Mouse (Mus musculus) heart, adult 2 months (tissue): ENCODE measurements at regions not wholly inside any gene's neighbourhood (a gene's known extent, or its start where the extent isn't known, plus 50 kb on each side); places are given as distances from the start of the nearest gene placed in this dataset.
A peak's percentile ranks its signal among the peaks of the same experiment; 100 is the strongest.

Experiments
- DNase-seq, 2 experiments: peaks; one replicate each; pipeline ENCODE4 v3.0.0; 2021
- H3K27ac ChIP-seq: fragments of 200-600 bp; 2 replicates; pipeline ENCODE4 v1.8.1; 2022
- H3K27me3 ChIP-seq: fragments of 200-500 bp; 2 replicates; pipeline ENCODE4 v1.6.1; 2012; ENCODE audit warnings: mild to moderate bottlenecking, low read length, inconsistent platforms, mixed read lengths; ENCODE audit not compliant: control insufficient read depth, insufficient read depth
- H3K36me3 ChIP-seq: fragments of 200-500 bp; 2 replicates; pipeline ENCODE4 v1.6.1; 2012; ENCODE audit warnings: low read length, inconsistent platforms; ENCODE audit not compliant: control insufficient read depth, insufficient read depth
- H3K4me1 ChIP-seq: fragments of 200-500 bp; 2 replicates; pipeline ENCODE4 v1.6.1; 2011; ENCODE audit warnings: low read length; ENCODE audit not compliant: control insufficient read depth, insufficient read depth
- H3K4me3 ChIP-seq: fragments of 200-600 bp; 2 replicates; pipeline ENCODE4 v1.8.1; 2022
- H3K79me2 ChIP-seq: fragments of 200-500 bp; replicated peaks from 2 replicates; pipeline ENCODE4 v1.6.1; 2012; ENCODE audit warnings: mild to moderate bottlenecking, inconsistent platforms, low read length, moderate library complexity, mixed read lengths; ENCODE audit not compliant: control insufficient read depth, insufficient read depth
- H3K9ac ChIP-seq: fragments of 200-500 bp; 2 replicates; pipeline ENCODE4 v1.6.1; 2012; ENCODE audit warnings: low read depth, mild to moderate bottlenecking, control low read depth, inconsistent platforms, low read length, mixed read lengths
- CTCF ChIP-seq: fragments of 200-600 bp; IDR thresholded peaks from 2 replicates; pipeline ENCODE4 v1.8.1; 2022; ENCODE audit warnings: antibody characterized with exemption, mild to moderate bottlenecking, moderate library complexity
- EP300 ChIP-seq: fragments of 200-500 bp; IDR thresholded peaks from 2 replicates; pipeline ENCODE4 v1.6.1; 2011; ENCODE audit warnings: low read depth, low read length, control low read depth; ENCODE audit not compliant: insufficient read depth
- POLR2A ChIP-seq: fragments of 200-500 bp; IDR thresholded peaks from 2 replicates; pipeline ENCODE4 v1.6.1; 2011; ENCODE audit warnings: mild to moderate bottlenecking, low read depth, low read length, control low read depth; ENCODE audit not compliant: insufficient read depth
- WGBS: fragments of 180-500 bp; shearing (Covaris S2); methylation state at CpG from one replicate; pipeline ENCODE4 v1.1.7; 2018; 5-methylcytosine and 5-hydroxymethylcytosine counted together
- intact Hi-C: fragments of 180-260 bp; cut with DNase I; formaldehyde crosslinking; loops from one replicate; pipeline ENCODE4 v1.15.1; 2025

- Histone ChIP-seq H3K27ac (no peak overlapping the region), H3K27me3 (no peaks in the 10 kb centered on the region), H3K36me3 (no peaks in the 10 kb centered on the region), H3K9ac (no peak overlapping the region), H3K79me2 (no peaks in the 10 kb centered on the region), H3K4me3 (no peak overlapping the region), H3K4me1 (peaks cover 7% of the 10 kb centered on the region)
- TF ChIP-seq EP300, result no peak
- no peak for TF ChIP-seq CTCF
- TF ChIP-seq POLR2A, result no peak
- no peak for DNase-seq
- intact Hi-C loops, result loop anchor here (5.0 kb wide), 3 partner anchors 42 to 197 kb away; partner anchors contain the start of gene Zfp703
- 72% methylated on average over 13 of the region's 13 CpGs for WGBS
Observed at GRCm38 (mm10) chr8:26884350-26884749, 92.8 kb upstream of the Zfp703 start.

- DNase-seq, result no peak
- H3K4me1 ChIP-seq, result peaks cover 4% of the 10 kb centered on the region; the same call in 1 of the 2 replicates
- H3K36me3 ChIP-seq, result no peaks in the 10 kb centered on the region
- TF ChIP-seq CTCF, result no peak
- TF ChIP-seq POLR2A, result no peak
- TF ChIP-seq EP300, result no peak
- WGBS, result 58% methylated on average over 5 of the region's 5 CpGs
- intact Hi-C loops, result no loop called here
- H3K9ac ChIP-seq, result no peak overlapping the region
- H3K27me3 ChIP-seq, result no peaks in the 10 kb centered on the region
- no peak overlapping the region for H3K4me3 ChIP-seq
- no peak overlapping the region for H3K27ac ChIP-seq
- no peaks in the 10 kb centered on the region for H3K79me2 ChIP-seq
Observed at GRCm38 (mm10) chr8:26885365-26885764, 91.8 kb upstream of the Zfp703 start.

- Histone ChIP-seq H3K79me2 (no peaks in the 10 kb centered on the region), H3K4me1 (peaks cover 6% of the 10 kb centered on the region; the same call in 1 of the 2 replicates), H3K27me3 (no peaks in the 10 kb centered on the region), H3K4me3 (no peak overlapping the region), H3K27ac (no peak overlapping the region), H3K9ac (no peak overlapping the region), H3K36me3 (no peaks in the 10 kb centered on the region)
- 71% methylated on average over 13 of the region's 13 CpGs for WGBS
- DNase-seq, result peak in 1 of 2 experiments; percentile 26
- intact Hi-C loops, result no loop called here
- no peak for TF ChIP-seq EP300
- no peak for TF ChIP-seq POLR2A
- no peak for TF ChIP-seq CTCF
Observed at GRCm38 (mm10) chr8:26886783-26887486, 90.2 kb upstream of the Zfp703 start.

GRCm38 (mm10) chr8:26887551-26887950, 89.6 kb upstream of the Zfp703 start:
- 63% methylated on average over 5 of the region's 5 CpGs for WGBS
- Histone ChIP-seq H3K36me3 (no peaks in the 10 kb centered on the region), H3K4me3 (no peak overlapping the region), H3K27ac (no peak overlapping the region), H3K9ac (no peak overlapping the region), H3K27me3 (no peaks in the 10 kb centered on the region), H3K79me2 (no peaks in the 10 kb centered on the region), H3K4me1 (peaks cover 6% of the 10 kb centered on the region; the same call in 1 of the 2 replicates)
- TF ChIP-seq EP300, result no peak
- TF ChIP-seq POLR2A, result no peak
- no peak for TF ChIP-seq CTCF
- intact Hi-C loops, result no loop called here
- DNase-seq, result no peak

- no peak for DNase-seq
- Histone ChIP-seq H3K4me1 (peaks cover 6% of the 10 kb centered on the region; the same call in 1 of the 2 replicates), H3K27me3 (no peaks in the 10 kb centered on the region), H3K27ac (no peak overlapping the region), H3K9ac (no peak overlapping the region), H3K36me3 (no peaks in the 10 kb centered on the region), H3K79me2 (no peaks in the 10 kb centered on the region), H3K4me3 (no peak overlapping the region)
- no peak for TF ChIP-seq EP300
- no peak for TF ChIP-seq CTCF
- no peak for TF ChIP-seq POLR2A
- 66% methylated on average over 3 of the region's 3 CpGs for WGBS
- intact Hi-C loops, result no loop called here
Observed at GRCm38 (mm10) chr8:26888050-26888449, 89.1 kb upstream of the Zfp703 start.

GRCm38 (mm10) chr8:26891881-26892280, 85.2 kb upstream of the Zfp703 start:
- peak; percentile 72 to 82 for DNase-seq
- Histone ChIP-seq H3K4me1 (peaks cover 3% of the 10 kb centered on the region; the same call in 1 of the 2 replicates), H3K27ac (peak overlapping the region; percentile 59), H3K36me3 (no peaks in the 10 kb centered on the region), H3K27me3 (no peaks in the 10 kb centered on the region), H3K79me2 (no peaks in the 10 kb centered on the region), H3K4me3 (no peak overlapping the region), H3K9ac (no peak overlapping the region)
- intact Hi-C loops, result loop anchor here (5.0 kb wide), 1 partner anchor 45 kb away; no protein-coding TSS in a partner anchor
- 52% methylated on average over 11 of the region's 11 CpGs for WGBS
- TF ChIP-seq EP300 (0 out of 2 replicates have a peak, but pooled peaks have one; percentile 48), CTCF (no peak), POLR2A (no peak)
